Mouse (Mus musculus) yolk sac, embryonic 10.5 days (tissue): ENCODE measurements at regions not wholly inside any gene's neighbourhood (a gene's known extent, or its start where the extent isn't known, plus 50 kb on each side); places are given as distances from the start of the nearest gene placed in this dataset.

Experiments
- DNase-seq: peaks from one replicate; pipeline ENCODE4 v3.0.0-alpha.2; 2017; ENCODE audit warnings: low spot score

DNA sequence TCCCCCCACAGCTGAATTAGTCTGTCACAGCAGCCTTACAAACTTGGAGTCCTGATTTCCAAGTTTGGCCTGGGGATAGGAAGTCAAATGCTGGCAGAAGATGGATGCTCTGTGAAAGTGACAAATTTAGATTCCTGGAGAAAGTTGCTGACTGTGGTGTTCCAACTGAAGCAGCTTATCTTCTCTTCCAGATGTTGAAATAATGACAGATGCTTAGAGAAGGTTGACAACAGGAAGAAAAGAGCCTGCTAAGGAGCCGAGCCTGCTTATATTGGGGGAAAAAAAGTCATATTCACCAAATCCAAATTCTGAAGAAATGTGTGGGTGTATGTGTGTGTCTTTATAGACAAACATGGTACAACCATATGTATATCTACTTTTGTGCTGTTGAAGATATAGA lies 1380.4 kb upstream of the Cdh8 start:
- no peak for DNase-seq

DNA sequence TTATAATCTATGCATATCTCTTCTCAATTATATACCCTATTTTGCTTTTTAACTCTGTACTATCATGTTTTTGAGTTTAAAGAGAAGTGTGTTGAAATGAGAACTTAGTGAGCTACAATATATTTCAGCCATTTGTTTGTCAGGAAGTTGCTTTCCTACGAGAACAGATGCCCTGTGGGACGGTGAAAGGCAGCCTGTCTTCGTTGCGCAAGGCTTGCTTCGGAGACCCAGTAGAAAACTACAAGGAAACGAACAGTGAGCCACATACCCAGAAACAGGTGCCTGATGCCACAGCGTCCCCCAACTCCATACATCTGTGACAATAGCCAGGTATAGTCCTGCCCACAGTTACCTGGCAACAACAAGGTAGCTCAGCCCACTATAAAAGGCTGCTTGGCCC lies 1377.7 kb upstream of the Cdh8 start:
- DNase-seq = no peak

DNA sequence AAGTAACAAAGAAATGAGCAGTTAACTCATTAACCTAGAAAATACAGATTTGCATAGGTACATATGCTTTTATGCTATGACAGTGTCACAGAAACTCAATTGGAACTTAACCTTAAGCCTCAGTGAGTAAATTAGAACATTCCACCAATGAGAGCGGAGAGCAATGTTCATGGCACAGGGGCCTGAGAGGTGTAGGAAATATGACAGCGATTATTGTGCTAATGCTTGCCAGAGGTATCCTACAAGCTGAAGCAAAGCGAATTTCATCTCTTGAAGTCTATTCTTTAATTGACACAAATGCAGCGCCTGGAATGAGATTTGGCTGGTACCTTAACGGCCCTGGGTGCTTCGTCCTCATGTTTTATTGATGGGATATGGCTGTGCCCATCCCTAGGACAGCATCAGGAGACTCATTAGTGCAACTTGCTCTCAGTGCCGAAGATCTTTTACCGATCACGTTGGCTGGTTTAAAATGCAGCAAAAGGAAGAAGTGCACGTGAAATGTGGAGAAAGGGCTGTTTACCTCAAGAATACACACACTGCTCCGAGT lies 1374.4 kb upstream of the Cdh8 start:
- DNase-seq = no peak

DNA sequence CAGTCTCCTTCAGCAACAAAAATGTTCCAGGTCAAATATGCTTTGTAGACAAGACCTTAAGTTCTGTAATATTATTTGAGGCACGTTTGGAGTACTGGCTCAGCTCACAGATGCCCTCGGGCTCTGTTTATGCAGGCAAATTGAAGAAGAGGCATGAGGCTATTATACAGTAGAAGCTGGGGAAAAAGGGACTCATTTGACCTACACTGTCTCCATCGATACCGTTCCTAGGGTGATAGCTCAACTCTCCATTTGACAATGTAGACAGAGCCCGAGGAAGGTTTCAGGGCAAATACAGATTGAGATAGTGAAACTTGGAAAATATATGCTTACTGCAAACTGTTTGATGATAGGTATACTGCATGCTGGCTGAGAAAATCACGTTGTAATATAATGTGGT lies 1371.9 kb upstream of the Cdh8 start:
- DNase-seq = no peak

DNA sequence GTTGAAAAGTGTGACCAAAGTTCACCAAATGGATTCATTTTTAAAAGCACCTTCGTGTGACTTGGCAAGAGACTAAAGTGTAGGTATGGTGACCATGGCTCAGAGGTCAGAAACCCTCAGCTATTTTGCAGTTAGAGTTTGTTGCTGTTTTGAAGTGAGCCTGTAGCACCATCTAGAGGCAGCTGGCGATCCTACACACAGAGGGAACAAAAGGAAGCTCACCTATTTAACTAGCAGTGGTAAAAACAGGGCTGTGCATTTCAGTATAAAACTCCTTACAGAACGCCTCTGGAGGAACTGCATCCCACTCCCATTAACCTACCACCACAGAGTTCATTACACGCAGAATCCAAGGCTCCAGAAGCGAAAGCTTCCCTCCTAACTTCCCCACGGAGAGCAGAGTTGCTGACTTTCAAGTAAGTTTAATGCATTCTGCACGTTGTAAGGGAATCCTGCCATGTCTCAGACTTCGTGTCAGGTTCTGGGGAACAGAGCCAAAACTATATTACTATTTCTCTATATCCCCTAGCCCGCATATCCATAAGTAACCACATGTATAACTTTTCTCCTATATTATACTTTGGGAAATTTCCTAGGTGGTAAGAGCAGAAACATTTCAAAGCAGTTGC lies 1356.6 kb upstream of the Cdh8 start:
- peak; percentile 6 for DNase-seq

DNA sequence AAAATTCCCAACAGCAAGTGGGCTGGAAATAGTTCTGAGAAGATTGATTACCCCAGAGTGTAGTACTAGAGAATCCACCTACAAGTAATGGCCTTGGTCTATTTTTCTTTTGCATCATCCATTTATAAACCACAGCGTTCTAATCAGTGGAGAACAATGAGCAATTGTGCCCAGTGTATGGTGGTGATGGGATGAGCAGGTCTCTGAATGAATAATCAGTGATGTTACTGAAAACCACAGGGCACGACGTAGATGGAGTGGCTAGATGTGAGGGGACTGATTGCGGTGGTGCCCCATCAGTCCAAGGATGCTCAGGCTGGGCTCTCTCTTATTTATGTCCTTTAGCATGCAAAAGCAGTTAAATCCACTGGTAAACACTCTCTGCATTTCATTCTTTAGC lies 1353.3 kb upstream of the Cdh8 start:
- DNase-seq = no peak

DNA sequence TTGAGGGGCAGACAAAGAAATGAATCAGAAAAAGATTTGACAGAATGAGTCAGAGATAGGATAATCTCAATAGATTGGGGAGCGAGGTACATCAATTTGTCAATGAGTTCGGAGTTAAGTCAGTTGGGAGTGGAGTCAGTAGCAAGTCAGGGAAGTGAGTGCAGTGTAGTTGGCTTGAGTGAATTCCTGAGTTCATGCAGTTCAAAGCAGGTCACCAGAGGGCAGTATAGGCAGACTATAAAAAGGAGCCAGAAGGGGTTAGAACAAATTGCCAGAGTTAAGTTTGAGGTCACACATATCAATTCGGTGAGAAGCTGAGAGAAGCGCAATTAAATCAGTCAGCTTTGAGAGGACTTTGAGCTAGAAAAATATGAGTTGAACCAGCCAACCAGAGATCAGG lies 1317.7 kb upstream of the Cdh8 start:
- DNase-seq = no peak

DNA sequence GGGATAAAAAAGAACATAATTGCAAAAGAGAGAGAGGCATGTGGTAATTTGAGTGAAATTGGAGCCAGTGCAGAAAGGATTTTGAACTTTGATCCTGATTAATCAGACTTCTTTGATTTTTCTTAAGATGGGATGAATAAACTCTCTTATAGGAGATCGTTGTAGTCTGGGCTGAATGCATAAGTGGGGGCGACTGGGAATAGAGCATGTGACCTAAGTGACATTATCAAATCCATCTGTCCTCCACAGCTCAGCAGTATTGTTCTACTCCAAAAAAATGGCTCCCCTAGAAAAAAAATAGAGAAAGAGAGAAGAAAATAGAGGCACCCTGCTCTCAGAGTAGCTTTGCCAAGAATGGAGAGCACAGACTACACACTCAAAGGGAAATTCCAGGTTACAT lies 1286.1 kb upstream of the Cdh8 start:
- no peak for DNase-seq

DNA sequence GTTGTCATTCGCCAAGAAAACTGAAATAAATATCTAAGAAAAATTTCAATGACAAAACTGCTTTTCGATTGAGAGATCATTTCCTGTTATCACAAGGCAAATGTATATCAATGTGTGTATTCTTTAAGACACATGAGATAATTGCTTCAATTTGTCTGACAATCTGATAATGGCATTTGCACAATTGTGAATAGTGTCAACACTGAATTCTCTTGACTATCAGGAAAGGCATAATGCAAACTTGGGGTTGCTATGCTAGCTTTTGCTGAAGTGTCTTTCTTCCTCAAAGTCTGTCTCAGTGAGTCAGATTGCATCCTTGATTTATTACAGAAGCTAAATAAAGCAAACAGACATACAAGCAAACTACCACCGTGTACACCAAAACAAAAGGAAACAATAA lies 1278.8 kb upstream of the Cdh8 start:
- no peak for DNase-seq

DNA sequence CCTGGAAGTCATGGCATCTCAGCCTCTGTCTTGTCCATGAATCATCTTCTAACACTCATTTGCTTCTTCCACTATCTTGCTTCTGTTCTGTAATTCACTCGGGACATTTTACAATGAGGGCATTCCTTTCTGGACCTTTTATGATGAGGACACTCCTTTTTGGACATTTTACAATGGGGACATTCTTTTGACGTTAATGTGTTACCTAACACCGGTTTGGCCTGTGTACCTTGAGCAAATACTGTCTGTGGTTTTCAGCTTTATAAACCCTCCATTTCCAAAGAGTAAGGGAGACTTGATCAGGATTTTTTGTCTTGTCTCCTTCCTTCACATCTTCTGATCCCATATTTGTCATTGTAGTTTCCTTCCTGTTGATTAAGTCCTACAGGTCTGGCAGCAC lies 1262.3 kb upstream of the Cdh8 start:
- DNase-seq = no peak
